Mouse (Mus musculus) monocyte, adult 59 days (primary cell): ENCODE measurements around the gene Gm14743. TPM values are rescaled to one million over a fixed set of nuclear protein-coding genes. Genes with fewer than 3 reads are reported as not detected.

Experiments
- total RNA-seq, 2 experiments: library from RNA; stranded (reverse); gene quantifications; one replicate each; pipeline ENCODE4 v1.2.4; 2023

Gene Gm14743
- not detected for total RNA-seq

GRCm38 (mm10) chrX:78245821-78246220 is at the start of gene Gm14743:
Gene Gm14743, minus strand, starts transcription at chrX:78245921.

Other genes with a start within 250 kb of the Gm14743 start
- not detected for gene Obp1a, start 154.5 kb downstream of the Gm14743 start, total RNA-seq
- gene Gm5938, start 120.5 kb downstream of the Gm14743 start, total RNA-seq: not detected
- not detected for gene Obp1b, start 59.1 kb downstream of the Gm14743 start, total RNA-seq
- gene 4930480E11Rik, start 123.7 kb upstream of the Gm14743 start, total RNA-seq: not detected